Mouse (Mus musculus) lung, postnatal 14 days (tissue): ENCODE results near the gene Olfr8.
"Not testable (repeated sequence)": the region's sequence is repeated elsewhere in the genome, so short reads cannot be mapped to it uniquely, and the experiment has no call there.

ENCODE experiments used
- DNase-seq: peaks from one replicate; pipeline ENCODE4 v3.0.0; 2021

Olfr8 gene

DNA sequence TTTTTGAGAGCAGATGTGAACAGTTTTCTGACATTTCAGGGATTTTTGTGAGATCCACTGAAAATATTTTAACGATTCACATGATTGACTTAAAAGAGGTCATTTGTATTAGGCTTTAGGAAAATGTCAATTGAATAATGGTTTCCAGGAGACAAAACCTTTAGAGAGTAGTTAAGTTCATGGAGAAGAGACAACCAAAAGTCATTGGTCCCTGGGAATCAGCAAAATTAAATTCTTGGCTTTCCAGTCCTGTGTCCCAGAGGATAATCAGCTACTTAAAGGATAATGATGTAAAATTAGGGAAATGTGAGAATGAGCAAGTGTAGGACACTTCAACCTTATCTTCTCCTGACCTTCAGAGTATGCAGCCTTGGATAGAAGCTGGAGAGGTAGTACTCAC lies at the start of gene Olfr8:
TSS of gene Olfr8 (plus strand) at position 301 of the 400 bp plus-strand sequence.
- not testable (repeated sequence) for DNase-seq

- DNase-seq = not testable (repeated sequence)
Observed at GRCm38 (mm10) chr10:78912871-78913270, 37.6 kb upstream of the Olfr8 start, which contains the start of gene Olfr1354. Gene Olfr1354, plus strand, starts transcription at chr10:78913171.

GRCm38 (mm10) chr10:78963009-78963408 lies 12.6 kb downstream of the Olfr8 start, which contains the start of gene Olfr1353:
Gene Olfr1353, plus strand, starts transcription at chr10:78963309.
- DNase-seq = not testable (repeated sequence)

GRCm38 (mm10) chr10:78980750-78981149 lies 30.3 kb downstream of the Olfr8 start, which contains the start of gene Olfr1352:
Gene Olfr1352, plus strand, starts transcription at chr10:78981050.
- DNase-seq = no peak
